Mouse (Mus musculus) cortical plate, adult 2 months (tissue): Measurements from ENCODE around the gene Miga1.

ENCODE experiments used
- CTCF ChIP-seq: fragments of 200-500 bp; IDR thresholded peaks from 2 replicates; pipeline ENCODE4 v1.5.1; 2011; ENCODE audit warnings: mild to moderate bottlenecking, control low read depth, low read length; ENCODE audit not compliant: insufficient read depth; ENCODE audit errors: extremely low read depth
- POLR2A ChIP-seq: fragments of 200-500 bp; IDR thresholded peaks from 2 replicates; pipeline ENCODE4 v1.6.1; 2011; ENCODE audit warnings: mild to moderate bottlenecking, low read length, control low read depth; ENCODE audit not compliant: insufficient read depth; ENCODE audit errors: extremely low read depth

GRCm38 (mm10) chr3:152352289-152352688 is 12.1 kb upstream of the Miga1 start:
- no peak for TF ChIP-seq CTCF
- no peak for TF ChIP-seq POLR2A
